Mouse (Mus musculus) embryonic facial prominence, embryonic 10.5 days (tissue): ENCODE measurements at regions not wholly inside any gene's neighbourhood (a gene's known extent, or its start where the extent isn't known, plus 50 kb on each side); places are given as distances from the start of the nearest gene placed in this dataset.

Experiments
- DNase-seq: peaks from one replicate; pipeline ENCODE4 v3.0.0-alpha.2; 2017; ENCODE audit warnings: low spot score
- H3K27ac ChIP-seq: fragments of 300-500 bp; sonication (generic); replicated peaks from 2 replicates; pipeline ENCODE4 v1.5.1; 2016; ENCODE audit warnings: mild to moderate bottlenecking
- H3K27me3 ChIP-seq: fragments of 300-500 bp; sonication (generic); replicated peaks from 2 replicates; pipeline ENCODE4 v1.6.1; 2016; ENCODE audit warnings: low read depth, mild to moderate bottlenecking; ENCODE audit not compliant: poor library complexity, severe bottlenecking
- H3K36me3 ChIP-seq: fragments of 300-500 bp; sonication (generic); replicated peaks from 2 replicates; pipeline ENCODE4 v1.6.1; 2016; ENCODE audit warnings: mild to moderate bottlenecking, moderate library complexity
- H3K4me1 ChIP-seq: fragments of 300-500 bp; sonication (generic); 2 replicates; pipeline ENCODE4 v1.6.1; 2016
- H3K4me3 ChIP-seq: fragments of 300-500 bp; sonication (generic); 2 replicates; pipeline ENCODE4 v1.5.1; 2016; ENCODE audit warnings: mild to moderate bottlenecking, moderate library complexity
- H3K9me3 ChIP-seq: fragments of 300-500 bp; sonication (generic); 2 replicates; pipeline ENCODE4 v1.6.1; 2016; ENCODE audit warnings: mild to moderate bottlenecking
- WGBS: fragments of 180-500 bp; shearing (Covaris S2); methylation state at CpG from one replicate; pipeline ENCODE4 v1.1.7; 2016; 5-methylcytosine and 5-hydroxymethylcytosine counted together

DNA sequence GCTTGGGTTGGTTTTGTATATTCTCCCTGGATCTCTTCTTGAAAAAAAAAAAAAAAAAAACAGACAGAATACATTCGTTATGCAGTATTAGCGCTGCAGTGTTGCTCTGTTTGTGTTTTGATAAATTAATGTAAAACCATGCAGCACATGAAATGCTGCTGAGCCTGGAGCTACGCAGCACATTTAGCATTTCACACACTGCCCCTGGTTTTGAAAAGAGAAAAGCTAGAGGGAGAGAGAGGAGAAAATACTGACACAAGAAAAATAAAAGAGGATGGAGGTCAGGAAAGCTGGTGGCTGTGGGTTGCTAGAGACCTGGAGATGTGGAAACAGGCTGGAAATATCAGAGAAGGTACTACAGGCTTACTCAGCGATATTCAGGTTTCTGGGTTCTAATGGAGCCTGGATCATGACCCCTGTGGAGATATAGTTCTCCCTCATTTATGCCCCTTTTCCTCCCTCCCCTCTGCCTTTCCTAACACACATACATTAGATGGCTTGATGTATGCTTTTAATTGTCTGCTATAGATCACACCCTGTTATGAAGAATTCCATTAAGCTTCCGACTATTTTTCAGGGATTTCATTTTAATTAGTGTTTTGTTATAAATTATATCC, 296.8 kb upstream of the Rsrc1 start:
- Histone ChIP-seq H3K4me3 (no peak overlapping the region), H3K27ac (no peak overlapping the region), H3K4me1 (peaks cover 12% of the 10 kb centered on the region), H3K9me3 (no peaks in the 10 kb centered on the region), H3K36me3 (no peaks in the 10 kb centered on the region), H3K27me3 (no peaks in the 10 kb centered on the region)
- WGBS, result 85% methylated on average over 5 of the region's 5 CpGs
- DNase-seq, result no peak

- no peak overlapping the region for H3K27ac ChIP-seq
- 91% methylated on average over 12 of the region's 12 CpGs for WGBS
- no peaks in the 10 kb centered on the region for H3K9me3 ChIP-seq
- H3K27me3 ChIP-seq, result no peaks in the 10 kb centered on the region
- peaks cover 12% of the 10 kb centered on the region for H3K4me1 ChIP-seq
- H3K4me3 ChIP-seq, result no peak overlapping the region
- no peak for DNase-seq
- H3K36me3 ChIP-seq, result no peaks in the 10 kb centered on the region
Observed at GRCm38 (mm10) chr3:66685136-66685535, 296.1 kb upstream of the Rsrc1 start.

- Histone ChIP-seq H3K4me3 (no peak overlapping the region), H3K27me3 (no peaks in the 10 kb centered on the region), H3K9me3 (no peaks in the 10 kb centered on the region), H3K36me3 (no peaks in the 10 kb centered on the region), H3K27ac (no peak overlapping the region), H3K4me1 (peaks cover 12% of the 10 kb centered on the region)
- WGBS, result 88% methylated on average over 1 of the region's 1 CpGs
- no peak for DNase-seq
Observed at GRCm38 (mm10) chr3:66687126-66687525, 294.1 kb upstream of the Rsrc1 start.

DNA sequence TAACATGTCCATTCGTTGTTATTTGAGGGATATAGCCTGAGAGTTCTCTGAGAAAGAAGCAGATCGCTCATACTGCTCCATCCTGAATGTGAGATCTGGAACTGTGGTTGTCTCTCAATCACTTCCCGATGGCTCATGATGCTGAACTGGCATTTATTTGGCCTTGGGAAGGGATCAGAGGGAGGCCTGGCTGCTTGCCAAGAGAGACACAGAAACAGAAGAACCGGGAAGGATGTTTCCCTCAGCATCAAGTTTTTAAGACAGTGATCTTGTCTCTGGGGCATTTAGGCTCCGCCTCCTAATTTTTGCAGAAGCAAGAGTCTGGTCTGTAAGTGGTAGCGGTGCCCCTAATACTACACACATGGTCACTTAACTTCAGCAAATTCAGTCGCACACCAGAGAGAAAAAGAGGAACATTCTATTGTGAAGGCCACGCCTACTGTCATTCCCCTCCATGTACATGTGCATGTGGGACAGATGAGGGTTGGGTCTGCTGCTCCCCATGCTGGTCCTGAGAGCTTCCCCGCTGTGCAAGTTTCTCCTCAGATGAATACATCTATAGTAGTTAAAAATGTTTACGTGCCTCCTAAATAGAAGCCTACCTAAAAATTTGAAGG, 290.2 kb upstream of the Rsrc1 start:
- no peak for DNase-seq
- H3K4me1 ChIP-seq, result no peaks in the 10 kb centered on the region
- no peaks in the 10 kb centered on the region for H3K36me3 ChIP-seq
- H3K27me3 ChIP-seq, result no peaks in the 10 kb centered on the region
- no peak overlapping the region for H3K4me3 ChIP-seq
- WGBS, result 85% methylated on average over 10 of the region's 10 CpGs
- no peak overlapping the region for H3K27ac ChIP-seq
- H3K9me3 ChIP-seq, result no peaks in the 10 kb centered on the region

DNA sequence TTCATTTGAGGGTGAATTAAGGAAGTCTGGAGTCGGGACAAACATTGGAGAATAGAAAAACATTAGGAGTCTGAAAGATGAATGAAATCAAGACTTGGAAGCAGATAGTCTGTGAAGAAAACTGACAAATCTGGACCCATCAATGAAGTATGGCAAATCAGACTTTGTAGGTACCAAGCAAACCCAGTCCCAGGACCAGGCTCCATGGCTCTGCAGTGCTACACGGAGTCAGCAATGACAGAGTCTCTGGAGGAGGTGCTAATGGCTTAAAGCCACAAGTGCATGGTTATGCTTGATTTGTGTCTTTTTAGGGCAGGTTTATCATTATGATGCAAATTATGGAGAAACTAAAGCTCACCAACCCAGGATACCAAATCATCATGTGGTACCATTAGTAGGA, 286.1 kb upstream of the Rsrc1 start:
- 84% methylated on average over 2 of the region's 2 CpGs for WGBS
- no peaks in the 10 kb centered on the region for H3K36me3 ChIP-seq
- H3K27me3 ChIP-seq, result no peaks in the 10 kb centered on the region
- no peak for DNase-seq
- H3K4me3 ChIP-seq, result no peak overlapping the region
- H3K9me3 ChIP-seq, result no peaks in the 10 kb centered on the region
- no peaks in the 10 kb centered on the region for H3K4me1 ChIP-seq
- no peak overlapping the region for H3K27ac ChIP-seq

DNA sequence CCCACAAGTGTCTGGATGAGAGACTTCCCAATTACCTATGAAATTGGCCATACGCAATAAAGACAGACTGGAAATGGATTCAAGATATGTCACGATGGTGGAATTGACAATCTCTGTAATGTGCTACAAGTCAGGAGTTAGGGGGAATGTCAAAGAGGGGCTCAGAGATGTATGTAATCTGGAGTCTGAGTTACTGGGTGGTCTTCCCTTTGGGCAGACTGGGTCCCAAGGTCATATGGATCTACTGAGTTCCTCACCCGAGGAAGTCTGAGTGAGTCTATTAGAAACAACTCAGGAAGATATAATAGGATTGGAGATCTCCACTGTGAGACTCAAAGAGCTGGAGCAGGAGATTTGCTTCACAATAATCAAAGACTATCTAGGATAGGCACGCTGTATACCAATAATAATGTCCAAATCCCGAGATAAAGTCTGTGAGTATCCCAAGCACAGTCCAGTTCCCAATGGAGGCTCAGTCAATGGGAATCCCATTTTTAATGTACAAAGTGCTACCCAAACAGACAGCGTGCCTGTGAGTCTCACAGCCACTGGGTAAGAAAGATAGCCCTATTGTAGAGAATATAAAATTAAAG, 285.4 kb upstream of the Rsrc1 start:
- H3K4me3 ChIP-seq, result no peak overlapping the region
- DNase-seq, result no peak
- no peaks in the 10 kb centered on the region for H3K27me3 ChIP-seq
- no peak overlapping the region for H3K27ac ChIP-seq
- H3K36me3 ChIP-seq, result no peaks in the 10 kb centered on the region
- no peaks in the 10 kb centered on the region for H3K4me1 ChIP-seq
- H3K9me3 ChIP-seq, result no peaks in the 10 kb centered on the region
- 81% methylated on average over 6 of the region's 6 CpGs for WGBS

DNA sequence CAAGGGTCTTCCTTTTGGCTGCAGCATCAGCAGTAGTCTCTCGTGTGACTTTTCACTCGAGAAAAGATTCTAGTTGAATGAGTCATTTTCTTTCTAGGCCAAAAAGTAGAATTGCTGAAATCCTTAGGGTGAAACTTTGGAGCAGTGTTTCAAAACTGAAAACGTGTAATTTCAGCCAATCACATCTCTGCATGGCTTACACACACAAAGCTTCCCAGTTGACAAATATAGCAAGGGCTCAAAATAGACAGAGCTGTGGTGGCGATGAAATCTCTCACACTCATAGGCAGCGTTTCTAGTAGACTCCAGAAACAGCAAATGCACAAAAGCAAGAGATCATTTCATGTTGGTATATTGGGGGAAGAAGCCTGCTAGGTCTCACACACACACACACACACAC, 283.1 kb upstream of the Rsrc1 start:
- Histone ChIP-seq H3K9me3 (no peaks in the 10 kb centered on the region), H3K4me1 (no peaks in the 10 kb centered on the region), H3K27ac (no peak overlapping the region), H3K36me3 (no peaks in the 10 kb centered on the region), H3K27me3 (no peaks in the 10 kb centered on the region), H3K4me3 (no peak overlapping the region)
- 83% methylated on average over 5 of the region's 5 CpGs for WGBS
- DNase-seq, result no peak

DNA sequence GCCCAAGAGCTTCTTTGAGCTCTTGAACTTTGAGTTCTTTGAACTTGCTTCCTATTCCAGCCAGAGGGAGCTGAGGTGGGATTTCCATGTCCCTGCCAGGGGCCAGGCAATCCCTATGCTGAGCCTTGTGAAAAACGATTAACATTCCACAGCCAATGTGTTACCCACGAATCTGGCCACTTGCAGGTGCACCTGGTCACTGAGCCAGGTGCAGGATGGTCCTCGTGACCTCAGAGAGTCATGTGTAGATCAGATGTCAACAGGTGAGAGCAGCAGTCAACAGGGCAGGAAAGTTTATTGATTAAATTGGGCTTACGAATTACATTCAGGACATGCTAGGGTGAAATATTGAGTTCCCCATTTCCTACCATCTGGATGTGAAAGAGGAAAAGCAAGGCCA, 275.4 kb upstream of the Rsrc1 start:
- no peak overlapping the region for H3K4me3 ChIP-seq
- no peaks in the 10 kb centered on the region for H3K36me3 ChIP-seq
- no peak overlapping the region for H3K27ac ChIP-seq
- whole genome bisulfite sequencing, result 80% methylated on average over 4 of the region's 4 CpGs
- no peaks in the 10 kb centered on the region for H3K27me3 ChIP-seq
- H3K4me1 ChIP-seq, result no peaks in the 10 kb centered on the region
- no peaks in the 10 kb centered on the region for H3K9me3 ChIP-seq
- DNase-seq, result no peak

GRCm38 (mm10) chr3:66735468-66735867, 245.7 kb upstream of the Rsrc1 start:
- Histone ChIP-seq H3K4me1 (peaks cover 10% of the 10 kb centered on the region; the same call in 1 of the 2 replicates), H3K27ac (no peak overlapping the region), H3K36me3 (no peaks in the 10 kb centered on the region), H3K4me3 (no peak overlapping the region), H3K27me3 (no peaks in the 10 kb centered on the region), H3K9me3 (no peaks in the 10 kb centered on the region)
- no peak for DNase-seq
- 77% methylated on average over 1 of the region's 1 CpGs for WGBS

DNA sequence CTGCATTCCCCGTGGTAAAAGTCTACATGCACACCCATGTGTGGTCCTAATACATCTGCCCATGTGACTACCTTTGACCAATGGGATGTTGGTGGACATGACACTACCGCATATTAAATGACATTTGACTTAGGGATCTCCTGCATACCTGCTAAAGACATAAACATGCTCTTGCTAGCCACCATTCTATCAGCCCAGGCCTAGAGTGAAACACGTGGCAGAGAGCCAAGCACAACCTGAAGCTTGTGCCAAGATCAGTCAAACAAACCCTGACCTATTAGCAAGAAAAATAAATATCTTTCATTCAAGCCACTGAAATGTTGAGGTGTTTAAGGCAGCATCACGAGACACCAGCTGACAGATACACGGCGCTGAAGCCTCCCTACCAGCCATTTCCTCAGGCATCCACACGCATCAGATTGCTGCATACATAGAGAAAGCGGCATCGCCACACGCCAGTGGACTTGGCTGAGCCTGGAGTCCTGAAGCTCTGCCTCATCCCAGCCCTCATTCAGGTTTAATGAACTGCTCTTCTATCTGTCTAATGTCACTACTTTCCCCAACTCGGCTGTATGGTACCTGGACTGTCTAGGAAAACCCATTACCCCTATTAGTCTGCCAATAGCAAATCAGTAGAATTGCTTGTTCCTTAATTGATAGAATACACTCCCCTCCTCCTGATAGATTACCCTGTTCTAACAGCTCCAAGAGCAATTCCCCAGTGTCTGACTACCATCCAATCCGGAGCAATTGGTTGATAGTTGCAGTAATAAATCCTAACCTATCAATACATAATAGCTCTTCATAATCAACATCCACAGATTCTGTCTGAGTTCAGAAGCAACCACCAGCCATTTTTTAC, 242.8 kb upstream of the Rsrc1 start:
- Histone ChIP-seq H3K4me1 (peaks cover 10% of the 10 kb centered on the region; the same call in 1 of the 2 replicates), H3K36me3 (no peaks in the 10 kb centered on the region), H3K27ac (no peak overlapping the region), H3K4me3 (no peak overlapping the region), H3K9me3 (no peaks in the 10 kb centered on the region), H3K27me3 (no peaks in the 10 kb centered on the region)
- DNase-seq, result no peak
- 86% methylated on average over 12 of the region's 12 CpGs for WGBS

DNA sequence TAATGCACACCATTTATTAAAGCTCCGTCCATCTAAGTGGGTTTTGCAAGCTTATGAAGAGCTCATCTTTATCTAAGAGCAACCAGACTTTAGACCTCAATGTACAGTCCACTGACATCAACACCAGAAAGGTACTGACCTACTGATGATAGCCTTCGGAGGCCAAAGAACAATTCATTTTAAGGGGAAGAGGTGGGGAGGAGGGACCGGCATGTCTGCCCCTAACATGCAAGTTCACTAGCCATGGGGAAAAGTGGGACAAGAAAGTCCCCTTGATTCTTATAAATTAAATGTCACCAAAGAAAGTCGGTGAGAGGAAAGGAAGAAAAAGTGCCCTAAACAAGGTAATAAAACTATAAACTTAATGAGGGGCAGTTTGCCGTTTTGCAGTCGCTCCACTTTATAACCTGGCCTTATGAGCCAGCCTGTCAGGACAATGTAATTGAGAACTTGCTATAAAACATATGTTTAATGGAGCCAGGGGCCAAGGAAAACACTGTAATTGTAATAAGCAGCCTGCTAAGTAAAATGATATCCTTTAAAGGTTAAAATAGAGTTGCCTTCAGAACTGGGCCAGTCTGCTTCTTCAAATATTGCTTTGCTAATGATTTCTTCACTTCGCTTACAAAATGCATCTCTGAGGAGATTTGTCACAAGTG, 241.7 kb upstream of the Rsrc1 start:
- Histone ChIP-seq H3K4me3 (no peak overlapping the region), H3K36me3 (no peaks in the 10 kb centered on the region), H3K27me3 (no peaks in the 10 kb centered on the region), H3K27ac (no peak overlapping the region), H3K4me1 (peaks cover 10% of the 10 kb centered on the region; the same call in 1 of the 2 replicates), H3K9me3 (no peaks in the 10 kb centered on the region)
- WGBS, result 75% methylated on average over 7 of the region's 7 CpGs
- DNase-seq, result no peak

DNA sequence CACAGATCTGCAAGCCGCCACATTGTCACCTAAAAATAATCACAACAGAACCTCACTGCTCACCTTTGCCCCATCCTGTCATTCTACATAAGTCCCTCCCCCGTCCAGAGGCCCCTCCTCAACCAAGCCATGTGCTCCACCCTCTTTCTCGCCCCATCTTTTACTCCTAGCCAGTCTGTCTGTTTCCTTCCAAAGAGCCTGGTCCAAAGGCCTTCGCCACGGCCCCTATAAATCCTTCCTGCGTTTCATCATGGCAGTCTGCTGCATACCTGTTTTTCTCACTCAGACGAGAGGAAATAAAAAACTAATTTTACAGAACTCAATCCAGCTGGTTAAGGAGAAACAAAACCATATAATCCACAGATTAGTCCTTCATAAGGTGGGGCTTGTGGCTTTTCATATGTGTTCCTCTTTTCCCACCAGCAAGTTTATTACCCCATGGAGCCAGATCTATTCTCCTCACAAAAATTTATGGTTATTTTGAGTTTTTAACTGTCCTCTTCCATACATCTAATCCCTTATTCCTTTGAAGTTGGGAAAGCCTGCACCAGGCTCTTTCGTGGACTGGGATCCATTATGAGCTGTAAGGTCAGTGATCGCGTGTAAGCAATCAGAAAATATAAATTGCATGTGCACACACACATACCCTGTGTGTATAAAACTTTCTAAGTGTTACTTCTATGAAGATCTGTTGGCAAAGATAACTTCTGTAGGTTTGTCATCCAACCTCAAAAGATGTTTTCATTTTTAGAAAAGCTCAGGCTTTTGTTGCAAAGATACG, 236.9 kb upstream of the Rsrc1 start:
- DNase-seq, result no peak
- Histone ChIP-seq H3K36me3 (no peaks in the 10 kb centered on the region), H3K4me3 (no peak overlapping the region), H3K4me1 (peaks cover 15% of the 10 kb centered on the region), H3K27ac (no peak overlapping the region), H3K9me3 (no peaks in the 10 kb centered on the region), H3K27me3 (peaks cover 6% of the 10 kb centered on the region; the same call in 1 of the 2 replicates)
- 79% methylated on average over 11 of the region's 11 CpGs for WGBS
